Mouse (Mus musculus) lung, embryonic 15.5 days (tissue): ENCODE data around the gene Fbxw8. TPM values are rescaled to one million over a fixed set of nuclear protein-coding genes. Genes with fewer than 3 reads are reported as not detected.

ENCODE experiments used
- ATAC-seq: fragments of 200-750 bp; cut with Nextera tagmentation; 2 replicates; pipeline ENCODE4 v1.8.0; 2017; ENCODE audit warnings: moderate number of reproducible peaks, borderline replicate concordance; ENCODE audit not compliant: low FRiP score, low TSS enrichment; ENCODE audit errors: extremely low read depth
- H3K27ac ChIP-seq: fragments of 300-500 bp; sonication (generic); 2 replicates; pipeline ENCODE4 v1.5.1; 2015; ENCODE audit warnings: moderate library complexity, mild to moderate bottlenecking, inconsistent platforms
- H3K27me3 ChIP-seq: fragments of 300-500 bp; sonication (generic); 2 replicates; pipeline ENCODE4 v1.6.1; 2015; ENCODE audit warnings: inconsistent platforms
- H3K36me3 ChIP-seq: fragments of 300-500 bp; sonication (generic); 2 replicates; pipeline ENCODE4 v1.6.1; 2015; ENCODE audit warnings: inconsistent platforms
- H3K4me1 ChIP-seq: fragments of 300-500 bp; sonication (generic); 2 replicates; pipeline ENCODE4 v1.6.1; 2015; ENCODE audit warnings: inconsistent platforms
- H3K4me2 ChIP-seq: fragments of 300-500 bp; sonication (generic); 2 replicates; pipeline ENCODE4 v1.6.1; 2015; ENCODE audit warnings: inconsistent platforms, mild to moderate bottlenecking, moderate library complexity
- H3K4me3 ChIP-seq: fragments of 300-500 bp; sonication (generic); 2 replicates; pipeline ENCODE4 v1.5.1; 2015; ENCODE audit warnings: mild to moderate bottlenecking, inconsistent platforms
- H3K9ac ChIP-seq: fragments of 300-500 bp; sonication (generic); 2 replicates; pipeline ENCODE4 v1.6.1; 2015; ENCODE audit warnings: inconsistent platforms
- H3K9me3 ChIP-seq: fragments of 300-500 bp; sonication (generic); 2 replicates; pipeline ENCODE4 v1.6.1; 2016; ENCODE audit warnings: inconsistent platforms
- WGBS: fragments of 180-500 bp; shearing (Covaris S2); methylation state at CpG from one replicate; pipeline ENCODE4 v1.1.7; 2015; 5-methylcytosine and 5-hydroxymethylcytosine counted together
- polyA plus RNA-seq: library from polyadenylated mRNA; unstranded; fragments of >200 nt; fragmentation: Nextera tagmentation; extraction: Ambion mirVana; gene quantifications from 2 replicates; pipeline ENCODE4 v1.2.1, GENCODE M21; 2015

Gene Fbxw8
- polyA plus RNA-seq, 1 experiment from 2014 or later = 30.2 TPM

GRCm38 (mm10) chr5:118067572-118067971 lies 87.7 kb downstream of the Fbxw8 start:
- ATAC-seq = peak; percentile 9
- 57% methylated on average over 4 of the region's 4 CpGs for WGBS

DNA sequence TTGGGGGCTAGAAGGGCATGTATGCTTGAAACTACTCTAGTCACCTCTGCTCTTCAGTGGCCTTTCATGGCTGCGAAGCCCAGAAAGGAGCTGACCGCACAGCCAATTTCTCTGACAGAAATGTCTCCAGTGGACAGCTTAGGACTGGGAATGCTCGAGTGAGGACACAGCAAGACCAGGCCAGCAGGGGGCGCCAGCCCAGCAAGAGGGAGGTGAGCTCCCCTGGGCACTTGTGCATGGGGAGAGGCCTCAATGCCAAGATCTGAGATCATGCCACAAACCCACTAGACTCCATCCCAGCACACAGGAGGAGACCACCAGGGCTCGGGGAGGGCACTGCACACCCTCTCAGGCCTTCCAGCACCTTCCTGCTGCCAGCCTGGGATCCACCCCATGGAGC lies 88.4 kb downstream of the Fbxw8 start:
- Histone ChIP-seq H3K9ac (no peak overlapping the region), H3K4me2 (no peak overlapping the region), H3K4me1 (peaks cover 27% of the 10 kb centered on the region), H3K9me3 (no peaks in the 10 kb centered on the region), H3K36me3 (peaks cover 30% of the 10 kb centered on the region), H3K27ac (no peak overlapping the region), H3K27me3 (no peaks in the 10 kb centered on the region), H3K4me3 (no peak overlapping the region)
- WGBS = 63% methylated on average over 5 of the region's 5 CpGs
- ATAC-seq = no peak

More at GRCm38 (mm10) chr5:118067572-118067971, 87.7 kb downstream of the Fbxw8 start:
- Histone ChIP-seq H3K27ac (no peak overlapping the region; the same call in 1 of the 2 replicates), H3K4me1 (peaks cover 27% of the 10 kb centered on the region), H3K27me3 (no peaks in the 10 kb centered on the region), H3K9me3 (no peaks in the 10 kb centered on the region), H3K4me3 (no peak overlapping the region), H3K4me2 (no peak overlapping the region), H3K9ac (no peak overlapping the region), H3K36me3 (peaks cover 31% of the 10 kb centered on the region)

DNA sequence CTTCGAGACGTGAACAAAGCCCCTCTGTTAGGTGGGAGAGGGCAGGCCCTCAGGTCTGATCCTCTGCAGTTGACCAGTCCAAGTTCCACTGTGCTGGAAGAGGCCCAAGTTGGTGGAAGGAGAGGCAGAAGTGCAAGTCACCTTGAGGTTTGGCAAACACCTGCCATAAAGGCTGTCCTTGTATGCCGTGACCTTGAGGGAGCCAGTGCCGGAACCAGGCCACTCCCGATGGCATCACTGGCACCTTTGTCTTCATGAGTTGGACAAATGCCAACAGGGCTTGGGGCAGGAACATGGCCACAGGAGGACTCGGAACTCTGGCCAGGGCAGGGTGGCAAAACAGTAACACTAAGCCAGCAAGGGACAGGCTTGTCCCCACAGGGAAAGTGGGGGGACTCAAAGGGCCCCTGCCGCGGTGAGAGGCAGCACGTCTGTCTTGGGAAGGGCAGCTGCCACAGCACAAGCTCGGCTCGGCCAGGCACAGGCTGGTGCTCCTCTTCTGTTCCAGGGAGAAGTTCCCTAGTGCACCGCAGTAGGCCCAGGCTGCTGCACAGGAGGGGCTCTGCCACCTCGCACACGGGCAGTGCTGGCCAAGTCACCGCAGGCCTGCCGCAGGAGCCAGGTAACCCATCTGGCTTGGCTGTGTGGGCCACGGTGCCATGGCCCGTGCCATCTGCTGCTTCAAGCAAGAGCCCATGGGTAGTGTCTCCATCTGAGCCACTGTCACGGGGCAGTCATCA lies 89.6 kb downstream of the Fbxw8 start:
- Histone ChIP-seq H3K9ac (no peak overlapping the region), H3K36me3 (peaks cover 24% of the 10 kb centered on the region)

DNA sequence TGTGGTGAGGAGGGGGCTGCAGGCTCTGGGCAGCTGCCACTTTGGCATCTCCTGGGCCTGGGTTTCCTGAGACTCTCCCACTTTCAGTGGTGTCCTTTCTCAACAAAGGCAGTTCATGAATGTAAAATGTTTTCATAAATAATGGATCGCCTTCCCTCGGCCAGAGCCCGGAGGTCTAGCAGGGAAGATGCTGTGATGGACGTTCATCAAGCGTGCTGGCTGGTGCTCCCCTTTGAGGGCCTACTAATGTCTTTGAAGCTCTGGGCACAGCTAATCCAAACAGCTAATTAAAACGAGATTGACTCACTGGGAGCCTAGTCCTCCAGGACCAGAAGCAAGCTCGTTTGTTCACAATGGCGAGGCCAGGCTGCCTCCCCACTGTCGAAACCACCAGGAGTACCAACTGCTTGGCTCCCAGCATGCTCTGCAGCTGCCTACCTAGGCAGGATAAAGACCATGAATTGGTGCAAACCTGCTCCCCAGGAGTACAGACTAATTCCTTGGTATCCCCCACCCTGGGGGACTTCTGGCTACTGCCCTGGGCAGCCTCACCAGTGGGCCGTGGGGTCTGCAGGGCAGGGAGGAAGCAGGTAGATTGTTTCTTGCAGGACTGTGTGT lies 90.9 kb downstream of the Fbxw8 start:
- H3K27me3 ChIP-seq = no peaks in the 10 kb centered on the region
- no peak overlapping the region for H3K4me3 ChIP-seq
- peaks cover 27% of the 10 kb centered on the region for H3K4me1 ChIP-seq
- no peak for ATAC-seq
- peaks cover 14% of the 10 kb centered on the region; the same call in 1 of the 2 replicates for H3K36me3 ChIP-seq
- 64% methylated on average over 10 of the region's 10 CpGs for WGBS
- H3K9ac ChIP-seq = no peak overlapping the region
- H3K9me3 ChIP-seq = no peaks in the 10 kb centered on the region
- H3K27ac ChIP-seq = no peak overlapping the region
- no peak overlapping the region for H3K4me2 ChIP-seq

More for the DNA sequence above, 89.6 kb downstream of the Fbxw8 start:
- Histone ChIP-seq H3K27ac (peak overlapping the region; percentile 53), H3K9me3 (no peaks in the 10 kb centered on the region), H3K4me1 (peaks cover 27% of the 10 kb centered on the region), H3K4me3 (no peak overlapping the region), H3K27me3 (no peaks in the 10 kb centered on the region), H3K4me2 (no peak overlapping the region)
- WGBS = 81% methylated on average over 19 of the region's 19 CpGs
- no peak for ATAC-seq

GRCm38 (mm10) chr5:118063181-118063621 lies 92.1 kb downstream of the Fbxw8 start:
- H3K4me3 ChIP-seq = no peak overlapping the region
- 50% methylated on average over 8 of the region's 8 CpGs for WGBS
- H3K4me1 ChIP-seq = peaks cover 19% of the 10 kb centered on the region
- peak overlapping the region; percentile 10; the same call in 1 of the 2 replicates for H3K27ac ChIP-seq
- peaks cover 9% of the 10 kb centered on the region; the same call in 1 of the 2 replicates for H3K36me3 ChIP-seq
- H3K27me3 ChIP-seq = no peaks in the 10 kb centered on the region
- H3K4me2 ChIP-seq = no peak overlapping the region
- no peaks in the 10 kb centered on the region for H3K9me3 ChIP-seq
- H3K9ac ChIP-seq = no peak overlapping the region
- ATAC-seq = no peak

- 89% methylated on average over 18 of the region's 18 CpGs for WGBS
- Histone ChIP-seq H3K9me3 (no peaks in the 10 kb centered on the region), H3K27ac (no peak overlapping the region), H3K36me3 (peaks cover 6% of the 10 kb centered on the region; the same call in 1 of the 2 replicates), H3K4me2 (no peak overlapping the region), H3K9ac (no peak overlapping the region), H3K4me1 (peaks cover 19% of the 10 kb centered on the region), H3K4me3 (no peak overlapping the region), H3K27me3 (no peaks in the 10 kb centered on the region)
- no peak for ATAC-seq
Measured at GRCm38 (mm10) chr5:118061391-118061790, 93.9 kb downstream of the Fbxw8 start.

- H3K36me3 ChIP-seq = no peaks in the 10 kb centered on the region
- peaks cover 14% of the 10 kb centered on the region for H3K4me1 ChIP-seq
- ATAC-seq = no peak
- no peaks in the 10 kb centered on the region for H3K27me3 ChIP-seq
- no peak overlapping the region for H3K27ac ChIP-seq
- H3K4me2 ChIP-seq = no peak overlapping the region
- H3K9ac ChIP-seq = no peak overlapping the region
- WGBS = 77% methylated on average over 9 of the region's 9 CpGs
- H3K9me3 ChIP-seq = no peaks in the 10 kb centered on the region
- no peak overlapping the region for H3K4me3 ChIP-seq
Measured at GRCm38 (mm10) chr5:118059646-118060045, 95.6 kb downstream of the Fbxw8 start.

DNA sequence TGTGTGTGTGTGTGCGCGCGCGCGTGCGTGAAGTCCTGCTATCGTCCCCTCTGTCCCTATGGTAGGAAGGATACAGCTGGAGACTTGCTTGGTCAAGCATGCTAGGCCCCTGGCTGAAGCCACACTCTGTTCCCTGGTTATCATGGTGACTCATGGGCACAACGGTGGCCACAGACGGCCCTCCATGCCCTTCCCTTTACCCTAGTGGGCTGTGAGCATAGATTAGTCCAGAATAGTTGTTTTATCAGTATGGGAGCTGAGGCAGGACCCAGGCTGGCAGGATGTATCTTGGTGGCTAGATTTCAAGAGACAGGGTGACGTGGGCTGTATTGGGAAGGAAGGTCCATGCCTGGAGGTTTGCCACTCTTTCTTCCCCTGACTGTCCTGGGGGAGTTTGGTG lies 96.4 kb downstream of the Fbxw8 start:
- Histone ChIP-seq H3K27ac (no peak overlapping the region), H3K4me2 (no peak overlapping the region), H3K4me1 (peaks cover 14% of the 10 kb centered on the region), H3K9ac (no peak overlapping the region), H3K27me3 (no peaks in the 10 kb centered on the region), H3K9me3 (no peaks in the 10 kb centered on the region), H3K36me3 (no peaks in the 10 kb centered on the region), H3K4me3 (no peak overlapping the region)
- WGBS = 83% methylated on average over 10 of the region's 10 CpGs
- ATAC-seq = no peak

DNA sequence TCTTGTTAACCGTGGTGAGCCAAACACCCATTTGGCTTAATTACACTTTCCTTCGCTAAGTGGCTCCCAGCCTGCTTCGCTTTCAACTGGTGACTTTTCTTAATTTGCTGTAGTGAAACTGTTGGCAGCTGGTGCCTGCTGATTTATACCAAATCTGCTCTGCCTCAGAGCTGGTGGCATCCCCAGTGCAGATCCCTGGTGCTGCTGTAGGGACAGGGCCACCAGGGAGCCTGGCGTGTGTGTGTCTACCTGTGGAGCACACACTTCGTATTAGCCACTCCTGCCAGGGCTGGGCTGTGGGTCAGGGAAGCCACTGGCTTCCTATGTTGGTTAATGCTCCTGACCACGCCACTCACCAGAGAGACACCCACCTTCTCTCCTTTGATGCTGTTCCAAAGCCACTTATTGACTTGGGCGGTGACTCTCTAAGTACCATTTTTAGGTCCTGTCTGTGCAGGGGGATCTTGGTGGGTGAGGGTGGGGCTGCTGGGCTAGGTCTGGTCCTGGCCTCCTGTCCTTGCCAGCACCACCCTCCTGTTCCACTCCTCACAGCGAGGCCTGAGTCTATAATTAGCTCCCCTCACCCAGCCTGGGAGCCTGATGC lies 97.7 kb downstream of the Fbxw8 start:
- no peak overlapping the region for H3K4me3 ChIP-seq
- H3K4me2 ChIP-seq = no peak overlapping the region
- no peaks in the 10 kb centered on the region for H3K27me3 ChIP-seq
- no peak overlapping the region for H3K9ac ChIP-seq
- H3K36me3 ChIP-seq = no peaks in the 10 kb centered on the region
- 37% methylated on average over 8 of the region's 8 CpGs for WGBS
- no peaks in the 10 kb centered on the region for H3K9me3 ChIP-seq
- no peak overlapping the region for H3K27ac ChIP-seq
- ATAC-seq = no peak
- H3K4me1 ChIP-seq = peaks cover 9% of the 10 kb centered on the region

GRCm38 (mm10) chr5:118053205-118053604 lies 102.1 kb downstream of the Fbxw8 start:
- H3K9me3 ChIP-seq = no peaks in the 10 kb centered on the region
- 96% methylated on average over 2 of the region's 2 CpGs for WGBS
- H3K36me3 ChIP-seq = no peaks in the 10 kb centered on the region
- no peaks in the 10 kb centered on the region for H3K27me3 ChIP-seq
- H3K4me3 ChIP-seq = no peak overlapping the region
- no peak overlapping the region for H3K27ac ChIP-seq
- no peak overlapping the region for H3K4me2 ChIP-seq
- H3K4me1 ChIP-seq = peaks cover 7% of the 10 kb centered on the region
- H3K9ac ChIP-seq = no peak overlapping the region
- no peak for ATAC-seq

DNA sequence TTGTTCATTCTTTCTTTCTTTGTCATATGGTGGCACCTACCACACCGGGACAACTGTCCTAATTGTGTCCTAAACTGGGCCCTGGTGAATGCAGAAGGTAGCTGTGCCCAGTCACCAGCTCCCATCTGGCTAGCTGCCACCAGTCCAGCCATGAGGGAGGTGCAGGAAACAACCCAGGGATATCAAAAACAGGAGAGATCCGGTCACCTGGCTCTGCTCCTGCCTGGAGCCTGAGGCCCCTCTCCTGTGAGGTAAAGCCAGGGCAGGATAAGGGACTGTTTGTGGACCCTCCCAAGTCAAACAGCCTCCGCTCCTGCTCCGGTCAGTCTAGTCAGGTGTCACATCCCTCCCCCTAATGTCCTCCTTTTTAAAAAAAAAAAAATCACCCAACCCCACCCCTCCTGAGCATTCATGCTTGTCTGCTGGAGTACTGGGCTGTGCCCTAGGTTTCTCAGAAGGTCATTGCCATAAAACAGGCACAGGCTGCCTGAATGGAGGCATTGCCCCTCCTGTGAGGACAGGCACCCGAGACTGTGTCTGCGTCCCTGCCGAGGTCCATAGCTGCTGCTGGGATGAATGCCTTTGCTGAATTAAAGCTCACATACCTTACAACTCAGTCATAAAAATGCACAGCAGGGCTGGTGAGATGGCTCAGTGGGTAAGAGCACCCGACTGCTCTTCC lies 103.1 kb downstream of the Fbxw8 start:
- no peak overlapping the region for H3K4me2 ChIP-seq
- no peaks in the 10 kb centered on the region for H3K36me3 ChIP-seq
- H3K27me3 ChIP-seq = no peaks in the 10 kb centered on the region
- no peaks in the 10 kb centered on the region for H3K9me3 ChIP-seq
- H3K27ac ChIP-seq = no peak overlapping the region
- H3K9ac ChIP-seq = no peak overlapping the region
- no peak overlapping the region for H3K4me3 ChIP-seq
- H3K4me1 ChIP-seq = no peaks in the 10 kb centered on the region; the same call in none of the 2 replicates
- ATAC-seq = no peak
- 57% methylated on average over 8 of the region's 8 CpGs for WGBS
